Comparison of ENCODE assay signal across 11 mouse cellular contexts in genomic region chr10:79910556-79910955, GRCm38 (mm10). TPM values are rescaled to one million over a fixed set of nuclear protein-coding genes. Genes with fewer than 3 reads are reported as not detected.
A peak's percentile ranks its signal among the peaks of the same experiment; 100 is the strongest.
DNase-seq lines count a peak whose midpoint lies in the region; ATAC-seq and TF ChIP-seq lines count a peak whose summit lies in the region.
"Had no signal": no experiment of that assay in that cellular context is flagged by ENCODE, and none has a peak within 500 bp of the region (broad histone marks: within the 10 kb centered on the region; RNA-seq: fewer than 3 reads in every experiment).

Gene Gm26602, plus strand, starts transcription at chr10:79910856.

- no peaks in the 10 kb centered on the region for H3K27me3 ChIP-seq in liver, embryonic 11.5 days (replicated peaks; ENCODE audit: control insufficient read depth, insufficient read depth, low read length)
- H3K27me3 ChIP-seq in forebrain, embryonic 14.5 days (replicated peaks; ENCODE audit: control insufficient read depth, insufficient read depth, low read length): no peaks in the 10 kb centered on the region
- H3K27me3 ChIP-seq in limb, embryonic 14.5 days (ENCODE audit: control insufficient read depth, insufficient read depth, low read length): no peaks in the 10 kb centered on the region

- 95% methylated on average over 4 of the region's 4 CpGs for WGBS in liver, embryonic 11.5 days
- 89% methylated on average over 4 of the region's 4 CpGs for WGBS in forebrain, embryonic 14.5 days
- WGBS in limb, embryonic 14.5 days: 86% methylated on average over 4 of the region's 4 CpGs
- WGBS in olfactory bulb, adult 2 months: 93% methylated on average over 4 of the region's 4 CpGs

- no peaks in the 10 kb centered on the region for H3K9me3 ChIP-seq in liver, embryonic 11.5 days (ENCODE audit: control insufficient read depth, low read length)
- no peaks in the 10 kb centered on the region for H3K9me3 ChIP-seq in forebrain, embryonic 14.5 days (replicated peaks; ENCODE audit: control insufficient read depth, low read length)
- no peaks in the 10 kb centered on the region for H3K9me3 ChIP-seq in limb, embryonic 14.5 days (ENCODE audit: control insufficient read depth, low read length)

- peaks cover 14% of the 10 kb centered on the region for H3K36me3 ChIP-seq in liver, embryonic 11.5 days (ENCODE audit: control insufficient read depth, insufficient read depth, low read length)
- H3K36me3 ChIP-seq in forebrain, embryonic 14.5 days (ENCODE audit: control insufficient read depth, insufficient read depth, low read length): peaks cover 33% of the 10 kb centered on the region
- peaks cover 47% of the 10 kb centered on the region for H3K36me3 ChIP-seq in limb, embryonic 14.5 days (ENCODE audit: control insufficient read depth, insufficient read depth, low read length)

- TF ChIP-seq CTCF in olfactory bulb, adult 2 months (IDR thresholded peaks at IDR 0.05; ENCODE audit: insufficient read depth, low read depth, low read length): no peak

- peak within 1 kb of the TSS; percentile 56 for H3K27ac ChIP-seq in liver, embryonic 11.5 days (ENCODE audit: low read depth, low read length)
- peak within 1 kb of the TSS; percentile 70 for H3K27ac ChIP-seq in forebrain, embryonic 14.5 days (ENCODE audit: low read depth, low read length)
- peak within 1 kb of the TSS; percentile 98; the same call in 1 of the 2 replicates for H3K27ac ChIP-seq in limb, embryonic 14.5 days (replicated peaks; ENCODE audit: low read depth, low read length)
- H3K27ac ChIP-seq in olfactory bulb, adult 2 months (ENCODE audit: insufficient read depth, low read depth, low read length): peak within 1 kb of the TSS; percentile 92; the same call in 1 of the 2 replicates

- no peak for ATAC-seq in liver, embryonic 11.5 days (replicated peaks; ENCODE audit: low FRiP score)
- ATAC-seq in forebrain, embryonic 14.5 days: no peak
- no peak for ATAC-seq in limb, embryonic 14.5 days (ENCODE audit: low FRiP score, low read depth)
- no peak for ATAC-seq in monocyte, adult 5-6 weeks (replicated peaks; ENCODE audit: insufficient number of reproducible peaks, low FRiP score, low TSS enrichment, poor library complexity, severe bottlenecking)

- no peak within 1 kb of the TSS for H3K4me3 ChIP-seq in liver, embryonic 11.5 days (ENCODE audit: low read depth, low read length)
- no peak within 1 kb of the TSS for H3K4me3 ChIP-seq in forebrain, embryonic 14.5 days (ENCODE audit: low read depth, low read length)
- no peak within 1 kb of the TSS for H3K4me3 ChIP-seq in limb, embryonic 14.5 days (replicated peaks; ENCODE audit: low read length)
- H3K4me3 ChIP-seq in olfactory bulb, adult 2 months (ENCODE audit: insufficient read depth, low read depth, low read length): no peak within 1 kb of the TSS

- TF ChIP-seq POLR2A in limb, embryonic 14.5 days (IDR thresholded peaks at IDR 0.05; ENCODE audit: borderline replicate concordance, extremely low read depth, insufficient read depth, insufficient read length): no peak
- TF ChIP-seq POLR2A in olfactory bulb, adult 2 months (IDR thresholded peaks at IDR 0.05; ENCODE audit: insufficient read depth, low read depth, low read length): no peak

- no peak within 1 kb of the TSS for H3K4me2 ChIP-seq in liver, embryonic 11.5 days
- no peak within 1 kb of the TSS for H3K4me2 ChIP-seq in forebrain, embryonic 14.5 days (ENCODE audit: low read length)
- H3K4me2 ChIP-seq in limb, embryonic 14.5 days (replicated peaks; ENCODE audit: low read depth, low read length, severe bottlenecking): no peak within 1 kb of the TSS

- no peak for DNase-seq in liver, embryonic 11.5 days (ENCODE audit: low spot score)
- no peak for DNase-seq in liver
- no peak for DNase-seq in forebrain, embryonic 14.5 days (ENCODE audit: low spot score)
- no peak for DNase-seq in limb, embryonic 14.5 days (ENCODE audit: low spot score)
- no peak for DNase-seq in B cell, adult 2 months
- DNase-seq: adrenal gland, postnatal 36 days; embryo, embryonic 11 days; heart, postnatal 14 days had no signal

- H3K9ac ChIP-seq in liver, embryonic 11.5 days (ENCODE audit: low read depth, low read length): no peak within 1 kb of the TSS
- no peak within 1 kb of the TSS; the same call in 1 of the 2 replicates for H3K9ac ChIP-seq in forebrain, embryonic 14.5 days (ENCODE audit: low read length)
- 0 out of 2 replicates have a peak within 1 kb of the TSS, but pooled peaks have one; percentile 4 for H3K9ac ChIP-seq in limb, embryonic 14.5 days (ENCODE audit: low read depth, low read length, severe bottlenecking)

- peaks cover 30% of the 10 kb centered on the region for H3K4me1 ChIP-seq in liver, embryonic 11.5 days (replicated peaks; ENCODE audit: control insufficient read depth, insufficient read depth, low read length)
- H3K4me1 ChIP-seq in forebrain, embryonic 14.5 days (ENCODE audit: control insufficient read depth, insufficient read depth, low read length): peaks cover 13% of the 10 kb centered on the region
- no peaks in the 10 kb centered on the region; the same call in 1 of the 2 replicates for H3K4me1 ChIP-seq in limb, embryonic 14.5 days (ENCODE audit: control insufficient read depth, insufficient read depth, low read length)
- H3K4me1 ChIP-seq in olfactory bulb, adult 2 months (ENCODE audit: control insufficient read depth, insufficient read depth, low read length): peaks cover 42% of the 10 kb centered on the region

RNA-seq across cellular contexts. Expression of gene Gm26602, which starts in this region (rescaled TPM):
- 7.4 TPM in 1 of 2 replicates, not detected in the other for polyA plus RNA-seq in liver, embryonic 11.5 days (2014; fragmentation: Nextera tagmentation; extraction: Ambion mirVana)
- 6.0 and 21.9 TPM in 2 replicates for polyA plus RNA-seq in forebrain, embryonic 14.5 days (2014; fragmentation: Nextera tagmentation; extraction: Ambion mirVana)
- polyA plus RNA-seq in limb, embryonic 14.5 days (2012; rRNA removed): not detected in 2 replicates
- 6.6 TPM in 1 of 2 replicates, not detected in the other for polyA plus RNA-seq in limb, embryonic 14.5 days (2014; fragmentation: Nextera tagmentation; extraction: Ambion mirVana)
- not detected in 2 replicates for polyA plus RNA-seq in olfactory bulb, adult 2 months (2012; ENCODE audit: insufficient read depth, insufficient read length, low replicate concordance, missing spikeins)
- not detected in 3 replicates for total RNA-seq in monocyte, adult 5-6 weeks (2017)
- total RNA-seq: adrenal gland, postnatal 36 days; heart, postnatal 14 days; left cerebral cortex, adult 18-20 months had no signal
